In the genomic region with DNA sequence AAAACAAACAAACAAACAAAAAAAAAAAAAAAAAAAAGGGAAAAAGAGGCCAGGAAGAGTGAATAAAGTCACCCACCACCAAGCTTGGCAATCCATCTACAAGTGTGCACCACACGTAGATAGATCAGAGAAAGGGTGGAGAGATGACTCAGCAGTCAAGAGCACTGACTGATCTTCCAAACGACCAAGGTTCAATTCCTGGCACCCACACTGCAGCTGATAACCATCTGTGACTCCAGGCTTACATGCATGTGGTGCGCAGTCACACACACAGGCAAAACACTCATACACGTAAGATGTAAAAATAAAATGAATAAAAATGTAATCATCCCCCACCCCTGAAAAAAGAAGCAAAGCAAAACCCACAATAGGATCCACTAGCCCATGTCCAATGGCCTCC, we compare ENCODE assay signal across 17 mouse cellular contexts. TPM values are rescaled to one million over a fixed set of nuclear protein-coding genes. Genes with fewer than 3 reads are reported as not detected.
DNase-seq lines count a peak whose midpoint lies in the region; ATAC-seq and TF ChIP-seq lines count a peak whose summit lies in the region.
"Had no signal": no experiment of that assay in that cellular context is flagged by ENCODE, and none has a peak within 500 bp of the region (broad histone marks: within the 10 kb centered on the region; RNA-seq: fewer than 3 reads in every experiment).

No protein-coding gene starts in this region.

- TF ChIP-seq CTCF in heart, adult 2 months (IDR thresholded peaks at IDR 0.05), result no peak
- no peak for TF ChIP-seq CTCF in lung, postnatal 0 days (IDR thresholded peaks at IDR 0.05)

- no peaks in the 10 kb centered on the region for H3K27me3 ChIP-seq in heart, adult 2 months (ENCODE audit: control insufficient read depth, insufficient read depth, low read length)
- H3K27me3 ChIP-seq in midbrain, embryonic 11.5 days (ENCODE audit: control insufficient read depth, insufficient read depth, low read length), result no peaks in the 10 kb centered on the region
- H3K27me3 ChIP-seq in midbrain, embryonic 16.5 days (ENCODE audit: control insufficient read depth, insufficient read depth, low read depth, low read length), result no peaks in the 10 kb centered on the region
- no peaks in the 10 kb centered on the region for H3K27me3 ChIP-seq in myocyte (ENCODE audit: control insufficient read depth, insufficient read depth, insufficient read length)
- H3K27me3 ChIP-seq in lung, postnatal 0 days (replicated peaks; ENCODE audit: insufficient read depth, low read length), result no peaks in the 10 kb centered on the region
- H3K27me3 ChIP-seq: megakaryocyte, embryonic 14.5 days had no signal

- no peak overlapping the region for H3K4me2 ChIP-seq in midbrain, embryonic 11.5 days
- H3K4me2 ChIP-seq in midbrain, embryonic 16.5 days (ENCODE audit: low read length), result no peak overlapping the region
- peak overlapping the region; percentile 77 for H3K4me2 ChIP-seq in myocyte (ENCODE audit: low read depth)
- H3K4me2 ChIP-seq in lung, postnatal 0 days (replicated peaks; ENCODE audit: low read depth, low read length), result no peak overlapping the region
- H3K4me2 ChIP-seq: lung, embryonic 14.5 days had no signal

- TF ChIP-seq EP300 in heart, adult 2 months (IDR thresholded peaks at IDR 0.05; ENCODE audit: insufficient read depth, low read depth, low read length), result no peak
- no peak for TF ChIP-seq EP300 in lung, postnatal 0 days (IDR thresholded peaks at IDR 0.05)

- no peak for DNase-seq in heart, adult 2 months
- no peak for DNase-seq in heart, adult 11 months
- peak; percentile 44 for DNase-seq in midbrain, embryonic 11.5 days (ENCODE audit: low spot score, missing footprints)
- no peak for DNase-seq in lung, postnatal 0 days (ENCODE audit: low spot score)
- no peak for DNase-seq in thymus, postnatal 4 days
- DNase-seq: cerebellum, adult 9-10 months; embryo, embryonic 11 days; kidney, postnatal 14 days; left cerebral cortex, postnatal 4 days; lung, embryonic 14.5 days; right cerebral cortex, postnatal 4 days had no signal

- H3K79me2 ChIP-seq in heart, adult 2 months (replicated peaks; ENCODE audit: control insufficient read depth, insufficient read depth, low read length), result peaks cover 8% of the 10 kb centered on the region
- H3K79me2 ChIP-seq in myocyte (ENCODE audit: control insufficient read depth, insufficient read depth), result peaks cover 50% of the 10 kb centered on the region

- WGBS in heart, adult 2 months, result 46% methylated on average over 4 of the region's 4 CpGs
- WGBS in midbrain, embryonic 11.5 days, result 91% methylated on average over 4 of the region's 4 CpGs
- WGBS in midbrain, embryonic 16.5 days, result 93% methylated on average over 4 of the region's 4 CpGs
- WGBS in lung, postnatal 0 days, result 66% methylated on average over 4 of the region's 4 CpGs

- H3K4me1 ChIP-seq in heart, adult 2 months (ENCODE audit: control insufficient read depth, insufficient read depth, low read length), result peaks cover 31% of the 10 kb centered on the region
- no peaks in the 10 kb centered on the region for H3K4me1 ChIP-seq in midbrain, embryonic 11.5 days (ENCODE audit: control insufficient read depth, insufficient read depth, low read length)
- H3K4me1 ChIP-seq in midbrain, embryonic 16.5 days (ENCODE audit: control insufficient read depth, insufficient read depth, low read length), result peaks cover 4% of the 10 kb centered on the region; the same call in 1 of the 2 replicates
- no peaks in the 10 kb centered on the region for H3K4me1 ChIP-seq in lung, postnatal 0 days (ENCODE audit: insufficient read depth, low read depth, low read length)

- peak overlapping the region; percentile 82 for H3K27ac ChIP-seq in heart, adult 2 months
- no peak overlapping the region for H3K27ac ChIP-seq in midbrain, embryonic 11.5 days (ENCODE audit: low read depth, low read length)
- H3K27ac ChIP-seq in midbrain, embryonic 16.5 days (ENCODE audit: low read length), result no peak overlapping the region
- no peak overlapping the region for H3K27ac ChIP-seq in lung, postnatal 0 days (ENCODE audit: low read length)

- intact Hi-C loops in heart, adult 2 months (cut with DNase I), result no loop called here

- no peak overlapping the region for H3K4me3 ChIP-seq in heart, adult 2 months
- H3K4me3 ChIP-seq in midbrain, embryonic 11.5 days (ENCODE audit: low read depth, low read length), result no peak overlapping the region
- H3K4me3 ChIP-seq in midbrain, embryonic 16.5 days (ENCODE audit: low read depth, low read length), result no peak overlapping the region
- no peak overlapping the region for H3K4me3 ChIP-seq in myocyte
- no peak overlapping the region for H3K4me3 ChIP-seq in lung, postnatal 0 days (ENCODE audit: low read depth, low read length)

- no peak for TF ChIP-seq POLR2A in heart, adult 2 months (IDR thresholded peaks at IDR 0.05; ENCODE audit: insufficient read depth, low read depth, low read length)
- no peak for TF ChIP-seq POLR2A in myocyte (IDR thresholded peaks at IDR 0.05; ENCODE audit: insufficient read length, low read depth)

- no peaks in the 10 kb centered on the region for H3K9me3 ChIP-seq in midbrain, embryonic 11.5 days (ENCODE audit: control insufficient read depth, low read length)
- H3K9me3 ChIP-seq in midbrain, embryonic 16.5 days (replicated peaks; ENCODE audit: control insufficient read depth, low read length, poor library complexity, severe bottlenecking), result no peaks in the 10 kb centered on the region
- no peaks in the 10 kb centered on the region for H3K9me3 ChIP-seq in lung, postnatal 0 days (ENCODE audit: low read length)
- H3K9me3 ChIP-seq: megakaryocyte, embryonic 14.5 days had no signal

- H3K36me3 ChIP-seq in heart, adult 2 months (ENCODE audit: control insufficient read depth, insufficient read depth, low read length), result peaks cover 5% of the 10 kb centered on the region
- peaks cover 3% of the 10 kb centered on the region for H3K36me3 ChIP-seq in midbrain, embryonic 11.5 days (ENCODE audit: control insufficient read depth, insufficient read depth, low read length)
- H3K36me3 ChIP-seq in midbrain, embryonic 16.5 days (ENCODE audit: control insufficient read depth, insufficient read depth, low read length), result no peaks in the 10 kb centered on the region
- no peaks in the 10 kb centered on the region for H3K36me3 ChIP-seq in myocyte (ENCODE audit: control insufficient read depth, insufficient read depth)
- H3K36me3 ChIP-seq in lung, postnatal 0 days (ENCODE audit: insufficient read depth, low read length), result no peaks in the 10 kb centered on the region

- no peak for ATAC-seq in midbrain, embryonic 11.5 days (ENCODE audit: low FRiP score)
- ATAC-seq in midbrain, embryonic 16.5 days, result no peak
- peak; percentile 37; the same call in 1 of the 2 replicates for ATAC-seq in erythroid progenitor cell, adult 5-6 weeks (replicated peaks; ENCODE audit: low FRiP score, poor library complexity, severe bottlenecking)
- ATAC-seq in lung, postnatal 0 days, result no peak

- H3K9ac ChIP-seq in heart, adult 2 months (ENCODE audit: low read depth, low read length), result no peak overlapping the region
- H3K9ac ChIP-seq in midbrain, embryonic 11.5 days (ENCODE audit: low read length), result no peak overlapping the region
- no peak overlapping the region for H3K9ac ChIP-seq in midbrain, embryonic 16.5 days (ENCODE audit: low read depth, low read length)
- no peak overlapping the region for H3K9ac ChIP-seq in lung, postnatal 0 days (replicated peaks; ENCODE audit: low read depth)
- H3K9ac ChIP-seq: lung, embryonic 14.5 days had no signal

- H3ac ChIP-seq in myocyte (ENCODE audit: control insufficient read depth, insufficient read length), result no peak overlapping the region

RNA-seq across cellular contexts. Expression of a gene that starts 35.7 kb away (rescaled TPM):
- 10 to 100 TPM; 76.8 to 91.3 TPM for total RNA-seq in heart, adult 2 months (2021)
- 81.9 and 100 TPM in 2 replicates for polyA plus RNA-seq in heart, adult 2 months (2012; rRNA removed)
- polyA plus RNA-seq in midbrain, embryonic 11.5 days (2014; fragmentation: Nextera tagmentation; extraction: Ambion mirVana), result 8.9 and 10.9 TPM in 2 replicates
- polyA plus RNA-seq in midbrain, embryonic 16.5 days (2015; fragmentation: Nextera tagmentation; extraction: Ambion mirVana), result 4.6 and 4.9 TPM in 2 replicates
- total RNA-seq in erythroid progenitor cell, adult 5-6 weeks (2015; ENCODE audit: low replicate concordance), result 2.9 and 5.4 TPM in 2 replicates
- 0.64 and 0.76 TPM in 2 replicates for total RNA-seq in erythroid progenitor cell, adult 5-6 weeks (2017; ENCODE audit: low replicate concordance)
- polyA plus RNA-seq in myocyte (2012; fragmentation: generic; extraction: Trizol), result 104 TPM
- polyA plus RNA-seq in lung, postnatal 0 days (2015; fragmentation: Nextera tagmentation; extraction: Ambion mirVana), result 92.2 and 113 TPM in 2 replicates

RNA-seq across cellular contexts. Expression of a gene that starts 44.7 kb away (rescaled TPM):
- 1 to 10 TPM; 5.8 to 7.5 TPM for total RNA-seq in heart, adult 2 months (2021)
- polyA plus RNA-seq in heart, adult 2 months (2012; rRNA removed), result 5.9 and 8.4 TPM in 2 replicates
- 5.0 and 6.1 TPM in 2 replicates for polyA plus RNA-seq in midbrain, embryonic 11.5 days (2014; fragmentation: Nextera tagmentation; extraction: Ambion mirVana)
- polyA plus RNA-seq in midbrain, embryonic 16.5 days (2015; fragmentation: Nextera tagmentation; extraction: Ambion mirVana), result 5.9 and 7.7 TPM in 2 replicates
- 5.4 and 16.6 TPM in 2 replicates for total RNA-seq in erythroid progenitor cell, adult 5-6 weeks (2015; ENCODE audit: low replicate concordance)
- total RNA-seq in erythroid progenitor cell, adult 5-6 weeks (2017; ENCODE audit: low replicate concordance), result 1.9 and 2.0 TPM in 2 replicates
- 6.6 TPM for polyA plus RNA-seq in myocyte (2012; fragmentation: generic; extraction: Trizol)
- 2.3 and 3.1 TPM in 2 replicates for polyA plus RNA-seq in lung, postnatal 0 days (2015; fragmentation: Nextera tagmentation; extraction: Ambion mirVana)

RNA-seq across cellular contexts. Expression of a gene that starts 57.2 kb away (rescaled TPM):
- total RNA-seq in heart, adult 2 months (2021), result 100 to 1,000 TPM; 117 to 143 TPM
- polyA plus RNA-seq in heart, adult 2 months (2012; rRNA removed), result 56.3 and 60.0 TPM in 2 replicates
- 186 and 187 TPM in 2 replicates for polyA plus RNA-seq in midbrain, embryonic 11.5 days (2014; fragmentation: Nextera tagmentation; extraction: Ambion mirVana)
- polyA plus RNA-seq in midbrain, embryonic 16.5 days (2015; fragmentation: Nextera tagmentation; extraction: Ambion mirVana), result 108 and 110 TPM in 2 replicates
- 23.9 and 38.2 TPM in 2 replicates for total RNA-seq in erythroid progenitor cell, adult 5-6 weeks (2015; ENCODE audit: low replicate concordance)
- total RNA-seq in erythroid progenitor cell, adult 5-6 weeks (2017; ENCODE audit: low replicate concordance), result 66.1 and 114 TPM in 2 replicates
- 270 TPM for polyA plus RNA-seq in myocyte (2012; fragmentation: generic; extraction: Trizol)
- polyA plus RNA-seq in lung, postnatal 0 days (2015; fragmentation: Nextera tagmentation; extraction: Ambion mirVana), result 196 and 204 TPM in 2 replicates

RNA-seq across cellular contexts. Expression of a gene that starts 58.6 kb away (rescaled TPM):
- total RNA-seq in heart, adult 2 months (2021), result not detected
- 0.02 and 0.03 TPM in 2 replicates for polyA plus RNA-seq in heart, adult 2 months (2012; rRNA removed)
- polyA plus RNA-seq in midbrain, embryonic 11.5 days (2014; fragmentation: Nextera tagmentation; extraction: Ambion mirVana), result not detected in 2 replicates
- polyA plus RNA-seq in midbrain, embryonic 16.5 days (2015; fragmentation: Nextera tagmentation; extraction: Ambion mirVana), result 0.14 and 0.15 TPM in 2 replicates
- total RNA-seq in erythroid progenitor cell, adult 5-6 weeks (2015; ENCODE audit: low replicate concordance), result not detected in 2 replicates
- not detected in 2 replicates for total RNA-seq in erythroid progenitor cell, adult 5-6 weeks (2017; ENCODE audit: low replicate concordance)
- polyA plus RNA-seq in myocyte (2012; fragmentation: generic; extraction: Trizol), result not detected
- polyA plus RNA-seq in lung, postnatal 0 days (2015; fragmentation: Nextera tagmentation; extraction: Ambion mirVana), result not detected in 2 replicates
- total RNA-seq: hematopoietic stem cell, adult 5-6 weeks had no signal
- polyA plus RNA-seq: C2C12; lung, embryonic 14.5 days had no signal
